Mouse (Mus musculus): ENCODE measurements at regions not wholly inside any gene's neighbourhood (a gene's known extent, or its start where the extent isn't known, plus 50 kb on each side); places are given as distances from the start of the nearest gene placed in this dataset.

- DNase-seq (ENCODE audit: low spot score) = peak; percentile 58
Measured at GRCm38 (mm10) chr15:87367381-87367780, 176.7 kb upstream of the Fam19a5 start.

GRCm38 (mm10) chr15:87369381-87369780 lies 174.7 kb upstream of the Fam19a5 start:
- no peak for DNase-seq (ENCODE audit: low spot score)

- no peak for DNase-seq (ENCODE audit: low spot score)
Measured at GRCm38 (mm10) chr15:87369836-87370235, 174.3 kb upstream of the Fam19a5 start.

- no peak for DNase-seq (ENCODE audit: low spot score)
Measured at GRCm38 (mm10) chr15:87370761-87371160, 173.3 kb upstream of the Fam19a5 start.

- DNase-seq (ENCODE audit: low spot score) = no peak
Measured at GRCm38 (mm10) chr15:87374670-87375069, 169.4 kb upstream of the Fam19a5 start.

- no peak for DNase-seq (ENCODE audit: low spot score)
Measured at GRCm38 (mm10) chr15:87375596-87376194, 168.4 kb upstream of the Fam19a5 start.

GRCm38 (mm10) chr15:87383551-87384265 lies 160.4 kb upstream of the Fam19a5 start:
- no peak for DNase-seq (ENCODE audit: low spot score)

GRCm38 (mm10) chr15:87384279-87385066 lies 159.6 kb upstream of the Fam19a5 start:
- no peak for DNase-seq (ENCODE audit: low spot score)

GRCm38 (mm10) chr15:87386513-87386983 lies 157.6 kb upstream of the Fam19a5 start:
- DNase-seq (ENCODE audit: low spot score) = no peak

GRCm38 (mm10) chr15:87391395-87391794 lies 152.7 kb upstream of the Fam19a5 start:
- DNase-seq (ENCODE audit: low spot score) = no peak

- no peak for DNase-seq (ENCODE audit: low spot score)
Measured at GRCm38 (mm10) chr15:87398396-87398795, 145.7 kb upstream of the Fam19a5 start.

GRCm38 (mm10) chr15:87405689-87406088 lies 138.4 kb upstream of the Fam19a5 start:
- DNase-seq (ENCODE audit: low spot score) = no peak

- no peak for DNase-seq (ENCODE audit: low spot score)
Measured at GRCm38 (mm10) chr15:87411978-87412377, 132.1 kb upstream of the Fam19a5 start.

- DNase-seq (ENCODE audit: low spot score) = no peak
Measured at GRCm38 (mm10) chr15:87415996-87416395, 128.1 kb upstream of the Fam19a5 start.

- no peak for DNase-seq (ENCODE audit: low spot score)
Measured at GRCm38 (mm10) chr15:87421743-87422142, 122.4 kb upstream of the Fam19a5 start.

- DNase-seq (ENCODE audit: low spot score) = no peak
Measured at GRCm38 (mm10) chr15:87433306-87433705, 110.8 kb upstream of the Fam19a5 start.

- DNase-seq (ENCODE audit: low spot score) = no peak
Measured at GRCm38 (mm10) chr15:87433901-87434300, 110.2 kb upstream of the Fam19a5 start.

- DNase-seq (ENCODE audit: low spot score) = no peak
Measured at GRCm38 (mm10) chr15:87435566-87435965, 108.5 kb upstream of the Fam19a5 start.

GRCm38 (mm10) chr15:87437611-87438010 lies 106.5 kb upstream of the Fam19a5 start:
- no peak for DNase-seq (ENCODE audit: low spot score)

- no peak for DNase-seq (ENCODE audit: low spot score)
Measured at GRCm38 (mm10) chr15:87458932-87459331, 85.2 kb upstream of the Fam19a5 start.

- no peak for DNase-seq (ENCODE audit: low spot score)
Measured at GRCm38 (mm10) chr15:87476247-87476646, 67.9 kb upstream of the Fam19a5 start.

GRCm38 (mm10) chr15:87476862-87477490 lies 67.1 kb upstream of the Fam19a5 start:
- no peak for DNase-seq (ENCODE audit: low spot score)

All from testis, postnatal 10 days (tissue).